Mouse (Mus musculus): ENCODE data around the gene Hic1. TPM values are rescaled to one million over a fixed set of nuclear protein-coding genes. Genes with fewer than 3 reads are reported as not detected.
A peak's percentile ranks its signal among the peaks of the same experiment; 100 is the strongest.

The Hic1 gene
- polyA plus RNA-seq, 1 experiment from 2014 or later = 8.5 TPM

- H3K4me3 ChIP-seq (ENCODE audit: low read length) = no peak overlapping the region
- WGBS = 19% methylated on average over 11 of the region's 11 CpGs
- peak; percentile 56 for ATAC-seq (ENCODE audit: low read depth)
- peak overlapping the region; percentile 84 for H3K27ac ChIP-seq (ENCODE audit: low read length)
- H3K36me3 ChIP-seq (ENCODE audit: control insufficient read depth, insufficient read depth, low read length) = peaks cover 18% of the 10 kb centered on the region
- no peak overlapping the region for H3K4me2 ChIP-seq (ENCODE audit: low read depth, low read length)
- H3K4me1 ChIP-seq (replicated peaks; ENCODE audit: control insufficient read depth, insufficient read depth, low read length) = peaks cover 17% of the 10 kb centered on the region
- no peaks in the 10 kb centered on the region for H3K9me3 ChIP-seq (ENCODE audit: control insufficient read depth, low read length)
- no peaks in the 10 kb centered on the region for H3K27me3 ChIP-seq (ENCODE audit: control insufficient read depth, insufficient read depth, low read depth, low read length)
- peak overlapping the region; percentile 49 for H3K9ac ChIP-seq (ENCODE audit: low read length)
Measured at GRCm38 (mm10) chr11:75147106-75147845, 22.0 kb downstream of the Hic1 start.

GRCm38 (mm10) chr11:75145841-75146240 lies 23.5 kb downstream of the Hic1 start:
- WGBS = 79% methylated on average over 2 of the region's 2 CpGs
- H3K4me3 ChIP-seq (ENCODE audit: low read length) = no peak overlapping the region
- no peak overlapping the region for H3K27ac ChIP-seq (ENCODE audit: low read length)
- no peak for ATAC-seq (ENCODE audit: low read depth)
- peaks cover 18% of the 10 kb centered on the region for H3K36me3 ChIP-seq (ENCODE audit: control insufficient read depth, insufficient read depth, low read length)
- peaks cover 29% of the 10 kb centered on the region for H3K4me1 ChIP-seq (replicated peaks; ENCODE audit: control insufficient read depth, insufficient read depth, low read length)
- H3K27me3 ChIP-seq (ENCODE audit: control insufficient read depth, insufficient read depth, low read depth, low read length) = no peaks in the 10 kb centered on the region
- H3K9ac ChIP-seq (ENCODE audit: low read length) = no peak overlapping the region
- H3K4me2 ChIP-seq (ENCODE audit: low read depth, low read length) = no peak overlapping the region
- no peaks in the 10 kb centered on the region for H3K9me3 ChIP-seq (ENCODE audit: control insufficient read depth, low read length)

GRCm38 (mm10) chr11:75142749-75143148 lies 26.6 kb downstream of the Hic1 start:
- Histone ChIP-seq H3K9me3 (ENCODE audit: control insufficient read depth, low read length) (no peaks in the 10 kb centered on the region), H3K4me2 (ENCODE audit: low read depth, low read length) (no peak overlapping the region), H3K4me1 (replicated peaks; ENCODE audit: control insufficient read depth, insufficient read depth, low read length) (peaks cover 48% of the 10 kb centered on the region), H3K27ac (ENCODE audit: low read length) (peak overlapping the region; percentile 43; the same call in 1 of the 2 replicates), H3K36me3 (ENCODE audit: control insufficient read depth, insufficient read depth, low read length) (peaks cover 10% of the 10 kb centered on the region), H3K4me3 (ENCODE audit: low read length) (no peak overlapping the region), H3K27me3 (ENCODE audit: control insufficient read depth, insufficient read depth, low read depth, low read length) (no peaks in the 10 kb centered on the region), H3K9ac (ENCODE audit: low read length) (no peak overlapping the region)
- WGBS = 78% methylated on average over 4 of the region's 4 CpGs
- no peak for ATAC-seq (ENCODE audit: low read depth)

- H3K27ac ChIP-seq (ENCODE audit: low read length) = peak overlapping the region; percentile 74
- H3K4me1 ChIP-seq (replicated peaks; ENCODE audit: control insufficient read depth, insufficient read depth, low read length) = peaks cover 42% of the 10 kb centered on the region
Measured at GRCm38 (mm10) chr11:75141913-75142312, 27.4 kb downstream of the Hic1 start.

DNA sequence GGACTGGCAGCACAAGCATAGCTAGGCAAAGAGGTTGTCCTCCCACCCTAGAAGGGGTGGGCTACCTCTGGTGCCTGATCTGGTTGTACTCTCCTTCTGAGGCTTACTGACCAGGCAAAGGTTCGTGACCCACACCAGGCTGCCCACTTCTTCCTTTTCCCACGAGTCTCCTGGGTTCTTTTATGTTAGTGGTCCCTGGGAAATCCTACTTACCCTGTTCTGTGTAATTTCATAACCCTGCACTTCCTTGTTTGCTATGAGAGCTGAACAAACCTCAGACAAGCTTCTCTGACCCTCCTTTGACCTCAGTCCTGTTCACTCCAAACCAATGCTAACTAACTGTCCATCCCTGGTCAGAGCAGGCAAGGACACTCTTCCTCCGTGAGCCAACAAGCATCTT lies 28.3 kb downstream of the Hic1 start:
- WGBS = 55% methylated on average over 3 of the region's 3 CpGs
- ATAC-seq (ENCODE audit: low read depth) = no peak
- H3K9ac ChIP-seq (ENCODE audit: low read length) = no peak overlapping the region
- H3K4me2 ChIP-seq (ENCODE audit: low read depth, low read length) = no peak overlapping the region
- peak overlapping the region; percentile 36; the same call in 1 of the 2 replicates for H3K27ac ChIP-seq (ENCODE audit: low read length)
- peaks cover 39% of the 10 kb centered on the region for H3K4me1 ChIP-seq (replicated peaks; ENCODE audit: control insufficient read depth, insufficient read depth, low read length)
- no peaks in the 10 kb centered on the region for H3K9me3 ChIP-seq (ENCODE audit: control insufficient read depth, low read length)
- peaks cover 10% of the 10 kb centered on the region for H3K36me3 ChIP-seq (ENCODE audit: control insufficient read depth, insufficient read depth, low read length)
- no peaks in the 10 kb centered on the region for H3K27me3 ChIP-seq (ENCODE audit: control insufficient read depth, insufficient read depth, low read depth, low read length)
- no peak overlapping the region for H3K4me3 ChIP-seq (ENCODE audit: low read length)

More at GRCm38 (mm10) chr11:75141913-75142312, 27.4 kb downstream of the Hic1 start:
- H3K9me3 ChIP-seq (ENCODE audit: control insufficient read depth, low read length) = no peaks in the 10 kb centered on the region
- 30% methylated on average over 1 of the region's 1 CpGs for WGBS
- no peak overlapping the region for H3K4me2 ChIP-seq (ENCODE audit: low read depth, low read length)
- ATAC-seq (ENCODE audit: low read depth) = peak; percentile 20
- no peaks in the 10 kb centered on the region for H3K27me3 ChIP-seq (ENCODE audit: control insufficient read depth, insufficient read depth, low read depth, low read length)
- H3K36me3 ChIP-seq (ENCODE audit: control insufficient read depth, insufficient read depth, low read length) = peaks cover 10% of the 10 kb centered on the region
- H3K9ac ChIP-seq (ENCODE audit: low read length) = 0 out of 2 replicates have a peak overlapping the region, but pooled peaks have one; percentile 13
- no peak overlapping the region for H3K4me3 ChIP-seq (ENCODE audit: low read length)

- Histone ChIP-seq H3K9ac (ENCODE audit: low read length) (no peak overlapping the region), H3K36me3 (ENCODE audit: control insufficient read depth, insufficient read depth, low read length) (peaks cover 10% of the 10 kb centered on the region), H3K4me2 (ENCODE audit: low read depth, low read length) (no peak overlapping the region), H3K27ac (ENCODE audit: low read length) (peak overlapping the region; percentile 94), H3K4me3 (ENCODE audit: low read length) (no peak overlapping the region), H3K27me3 (ENCODE audit: control insufficient read depth, insufficient read depth, low read depth, low read length) (no peaks in the 10 kb centered on the region), H3K9me3 (ENCODE audit: control insufficient read depth, low read length) (no peaks in the 10 kb centered on the region), H3K4me1 (replicated peaks; ENCODE audit: control insufficient read depth, insufficient read depth, low read length) (peaks cover 39% of the 10 kb centered on the region)
- no peak for ATAC-seq (ENCODE audit: low read depth)
- whole genome bisulfite sequencing = 51% methylated on average over 5 of the region's 5 CpGs
Measured at GRCm38 (mm10) chr11:75140431-75140830, 28.9 kb downstream of the Hic1 start.

- peaks cover 7% of the 10 kb centered on the region for H3K36me3 ChIP-seq (ENCODE audit: control insufficient read depth, insufficient read depth, low read length)
- no peaks in the 10 kb centered on the region for H3K27me3 ChIP-seq (ENCODE audit: control insufficient read depth, insufficient read depth, low read depth, low read length)
- H3K27ac ChIP-seq (ENCODE audit: low read length) = peak overlapping the region; percentile 94
- peak; percentile 82 for ATAC-seq (ENCODE audit: low read depth)
- H3K9ac ChIP-seq (ENCODE audit: low read length) = no peak overlapping the region
- H3K4me2 ChIP-seq (ENCODE audit: low read depth, low read length) = no peak overlapping the region
- H3K9me3 ChIP-seq (ENCODE audit: control insufficient read depth, low read length) = no peaks in the 10 kb centered on the region
- H3K4me1 ChIP-seq (replicated peaks; ENCODE audit: control insufficient read depth, insufficient read depth, low read length) = peaks cover 43% of the 10 kb centered on the region
- no peak overlapping the region for H3K4me3 ChIP-seq (ENCODE audit: low read length)
- 19% methylated on average over 11 of the region's 11 CpGs for WGBS
Measured at GRCm38 (mm10) chr11:75139122-75139963, 30.0 kb downstream of the Hic1 start.

DNA sequence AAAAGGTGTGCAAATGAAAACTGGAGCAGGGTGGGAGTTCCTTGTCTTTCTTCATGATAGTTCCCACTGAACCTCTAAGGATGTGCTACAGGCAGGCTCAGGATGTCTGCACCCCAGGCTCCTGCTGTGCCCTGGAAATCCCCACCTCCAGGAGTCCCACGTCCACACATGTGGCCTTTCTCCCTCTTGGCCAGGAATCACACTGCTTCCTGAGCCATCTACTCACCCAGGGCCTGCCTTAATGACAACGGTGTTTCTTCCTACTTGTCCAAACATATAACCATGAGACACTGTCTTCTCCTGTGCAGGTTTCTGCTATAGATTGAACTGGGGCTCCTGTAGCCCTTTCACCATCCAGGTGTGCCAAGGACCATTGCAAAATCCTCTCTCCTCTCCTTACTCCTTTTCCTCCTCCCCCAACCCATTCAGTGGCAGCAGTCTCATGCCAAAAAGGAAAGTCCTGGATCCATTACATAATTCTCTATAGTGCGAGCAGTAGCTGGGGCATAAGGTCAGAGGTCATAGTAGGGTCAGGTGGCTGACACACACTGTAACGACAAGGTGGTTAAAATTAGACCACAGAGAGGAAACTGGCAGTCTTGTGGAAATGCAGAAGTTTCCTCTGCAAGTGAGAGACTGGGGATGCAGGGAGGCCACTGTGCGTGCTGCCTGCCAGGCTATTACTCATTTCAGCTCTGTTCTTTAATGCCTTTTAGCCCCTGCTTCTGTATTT lies 32.5 kb downstream of the Hic1 start:
- no peak for ATAC-seq (ENCODE audit: low read depth)
- Histone ChIP-seq H3K27ac (ENCODE audit: low read length) (peak overlapping the region; percentile 3; the same call in 1 of the 2 replicates), H3K9me3 (ENCODE audit: control insufficient read depth, low read length) (no peaks in the 10 kb centered on the region), H3K36me3 (ENCODE audit: control insufficient read depth, insufficient read depth, low read length) (no peaks in the 10 kb centered on the region), H3K4me1 (replicated peaks; ENCODE audit: control insufficient read depth, insufficient read depth, low read length) (peaks cover 53% of the 10 kb centered on the region), H3K4me3 (ENCODE audit: low read length) (no peak overlapping the region), H3K9ac (ENCODE audit: low read length) (no peak overlapping the region), H3K4me2 (ENCODE audit: low read depth, low read length) (no peak overlapping the region), H3K27me3 (ENCODE audit: control insufficient read depth, insufficient read depth, low read depth, low read length) (no peaks in the 10 kb centered on the region)
- WGBS = 47% methylated on average over 5 of the region's 5 CpGs

DNA sequence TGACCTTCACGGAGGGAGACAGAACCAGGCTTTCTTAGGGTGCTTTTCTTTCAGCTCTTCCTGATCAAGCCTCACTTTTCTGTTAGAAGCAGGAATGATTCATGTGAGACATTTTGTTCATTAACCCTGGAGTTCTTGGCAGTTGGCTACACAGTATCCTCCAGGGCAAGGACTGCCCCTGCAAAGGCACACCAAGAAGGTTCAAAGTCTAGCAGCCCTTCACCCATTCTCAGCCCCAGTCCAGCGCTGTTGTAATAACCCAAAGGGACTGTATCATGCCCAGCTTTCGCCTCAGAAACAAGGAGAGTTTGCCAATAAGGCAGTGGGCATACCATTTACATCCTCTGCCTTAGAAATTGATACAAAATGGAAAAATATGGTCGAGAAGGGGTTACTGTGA lies 34.0 kb downstream of the Hic1 start:
- H3K36me3 ChIP-seq (ENCODE audit: control insufficient read depth, insufficient read depth, low read length) = no peaks in the 10 kb centered on the region
- no peaks in the 10 kb centered on the region for H3K9me3 ChIP-seq (ENCODE audit: control insufficient read depth, low read length)
- H3K4me1 ChIP-seq (replicated peaks; ENCODE audit: control insufficient read depth, insufficient read depth, low read length) = peaks cover 41% of the 10 kb centered on the region
- H3K4me2 ChIP-seq (ENCODE audit: low read depth, low read length) = no peak overlapping the region
- H3K4me3 ChIP-seq (ENCODE audit: low read length) = no peak overlapping the region
- H3K9ac ChIP-seq (ENCODE audit: low read length) = no peak overlapping the region
- no peak for ATAC-seq (ENCODE audit: low read depth)
- 88% methylated on average over 4 of the region's 4 CpGs for WGBS
- no peaks in the 10 kb centered on the region for H3K27me3 ChIP-seq (ENCODE audit: control insufficient read depth, insufficient read depth, low read depth, low read length)
- no peak overlapping the region for H3K27ac ChIP-seq (ENCODE audit: low read length)

Measured in lung, embryonic 16.5 days (tissue).